Mouse (Mus musculus) testis, adult 2 months (tissue): ENCODE data around the gene Zwilch.

Experiments
- CTCF ChIP-seq: fragments of 200-500 bp; IDR thresholded peaks from 2 replicates; pipeline ENCODE4 v1.5.1; 2012; ENCODE audit warnings: low read depth, mild to moderate bottlenecking, inconsistent platforms, low read length, moderate library complexity; ENCODE audit not compliant: control insufficient read depth, insufficient read depth, insufficient replicate concordance
- POLR2A ChIP-seq: fragments of 200-500 bp; IDR thresholded peaks from 2 replicates; pipeline ENCODE4 v1.6.1; 2012; ENCODE audit warnings: low read depth, mild to moderate bottlenecking, inconsistent platforms, low read length, moderate library complexity; ENCODE audit not compliant: control insufficient read depth

GRCm38 (mm10) chr9:64221480-64221879 lies 48.6 kb upstream of the Zwilch start:
- TF ChIP-seq POLR2A: no peak
- no peak for TF ChIP-seq CTCF
